Mouse (Mus musculus) WW6 (cell line): ENCODE data around the gene Ajap1.

Source experiments
- DNase-seq: peaks from one replicate; pipeline ENCODE4 v3.0.0-alpha.2; 2013; ENCODE audit warnings: low read depth, low spot score

Gene Ajap1

GRCm38 (mm10) chr4:153482459-153483338 lies at the start of gene Ajap1:
Gene Ajap1 (minus strand): TSS chr4:153482811.
- no peak for DNase-seq

- no peak for DNase-seq
Measured at GRCm38 (mm10) chr4:153530536-153530935, 47.9 kb upstream of the Ajap1 start.

- DNase-seq, result no peak
Measured at GRCm38 (mm10) chr4:153521601-153522000, 39.0 kb upstream of the Ajap1 start.

DNA sequence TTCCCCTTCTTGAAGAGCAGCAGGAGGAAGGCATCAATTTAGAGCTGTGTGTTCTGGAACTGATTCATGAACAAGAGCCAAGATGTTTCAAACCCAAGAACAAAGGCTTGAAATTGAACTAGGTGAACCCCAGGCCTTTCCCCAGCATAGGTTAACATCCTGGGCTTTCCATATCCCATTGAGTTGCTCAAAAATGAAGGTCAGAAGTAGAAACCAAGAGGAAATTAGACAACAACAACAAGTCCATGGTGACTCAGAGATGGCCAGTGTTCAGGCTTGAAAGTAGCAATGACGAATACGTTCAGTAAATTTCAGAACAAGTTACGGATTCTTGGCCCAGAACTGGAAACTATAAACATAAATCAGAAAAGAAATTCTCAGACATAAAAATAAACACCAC lies 37.3 kb upstream of the Ajap1 start:
- DNase-seq, result no peak

- no peak for DNase-seq
Measured at GRCm38 (mm10) chr4:153519289-153519688, 36.7 kb upstream of the Ajap1 start.

- no peak for DNase-seq
Measured at GRCm38 (mm10) chr4:153515786-153516185, 33.2 kb upstream of the Ajap1 start.

- no peak for DNase-seq
Measured at GRCm38 (mm10) chr4:153514071-153514470, 31.5 kb upstream of the Ajap1 start.

GRCm38 (mm10) chr4:153511530-153511929 lies 28.9 kb upstream of the Ajap1 start:
- no peak for DNase-seq

DNA sequence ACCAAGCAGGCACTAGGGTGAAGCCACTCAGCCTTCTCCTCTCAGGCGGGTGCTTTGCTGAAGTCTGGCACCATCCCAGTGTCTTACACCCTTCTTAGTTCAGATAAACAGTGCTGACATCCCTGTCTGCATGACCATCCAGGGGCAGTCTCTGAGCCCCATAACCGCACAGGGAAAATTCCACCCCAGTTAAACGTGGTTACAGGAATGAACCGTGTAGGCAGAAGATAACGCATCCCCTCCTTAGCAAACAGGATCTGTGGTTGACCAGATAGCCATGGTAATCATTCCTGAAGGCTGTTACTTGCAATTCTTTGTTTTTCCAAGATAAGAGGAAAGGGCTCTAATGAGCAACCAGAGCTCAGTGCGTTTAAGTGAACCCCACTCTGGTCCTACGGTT lies 19.3 kb upstream of the Ajap1 start:
- no peak for DNase-seq

DNA sequence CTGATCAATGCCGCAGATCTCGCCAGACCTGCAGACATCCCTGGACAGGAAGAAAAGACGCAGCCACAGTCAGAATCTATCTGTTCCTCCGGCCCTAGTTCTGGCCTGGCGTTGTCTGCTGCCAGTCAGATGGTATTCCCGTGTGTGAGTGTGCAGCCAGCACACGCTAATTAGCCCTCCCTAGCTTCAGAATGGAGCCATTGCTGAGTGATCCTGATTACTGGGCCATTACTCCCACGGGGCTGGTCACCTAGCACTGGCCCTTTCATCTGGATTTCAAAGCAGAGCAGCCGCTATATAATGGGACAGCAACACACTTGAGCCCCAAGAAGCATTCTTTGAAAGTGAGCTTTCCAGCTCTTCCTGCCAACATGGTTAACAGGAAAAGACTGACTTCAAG lies 9.8 kb upstream of the Ajap1 start:
- no peak for DNase-seq

DNA sequence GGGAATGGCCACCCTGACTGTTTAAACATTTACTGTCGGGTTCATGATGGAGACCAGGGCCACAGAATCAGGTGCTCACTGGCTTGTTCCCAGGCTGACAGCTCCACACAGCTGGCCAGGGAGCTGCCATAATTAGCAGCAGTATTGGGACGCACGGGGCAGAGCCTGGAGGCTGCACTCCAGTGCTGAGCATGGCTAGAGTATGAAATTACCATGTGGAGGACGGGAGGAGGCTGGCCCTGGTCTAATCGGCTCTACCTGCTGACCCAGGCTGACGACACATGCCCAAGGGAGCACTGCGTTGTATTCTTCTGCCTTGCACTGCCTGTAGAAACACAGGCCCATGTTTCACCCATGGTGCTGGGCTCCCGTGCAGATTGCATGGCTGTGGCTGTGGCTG lies 6.5 kb upstream of the Ajap1 start:
- no peak for DNase-seq

- DNase-seq, result no peak
Measured at GRCm38 (mm10) chr4:153485913-153486312, 3.3 kb upstream of the Ajap1 start.

- no peak for DNase-seq
Measured at GRCm38 (mm10) chr4:153484392-153484791, 1.8 kb upstream of the Ajap1 start.

- DNase-seq, result no peak
Measured at GRCm38 (mm10) chr4:153481361-153482234, 1.0 kb downstream of the Ajap1 start.

GRCm38 (mm10) chr4:153480551-153481262 lies 1.9 kb downstream of the Ajap1 start:
- no peak for DNase-seq

DNA sequence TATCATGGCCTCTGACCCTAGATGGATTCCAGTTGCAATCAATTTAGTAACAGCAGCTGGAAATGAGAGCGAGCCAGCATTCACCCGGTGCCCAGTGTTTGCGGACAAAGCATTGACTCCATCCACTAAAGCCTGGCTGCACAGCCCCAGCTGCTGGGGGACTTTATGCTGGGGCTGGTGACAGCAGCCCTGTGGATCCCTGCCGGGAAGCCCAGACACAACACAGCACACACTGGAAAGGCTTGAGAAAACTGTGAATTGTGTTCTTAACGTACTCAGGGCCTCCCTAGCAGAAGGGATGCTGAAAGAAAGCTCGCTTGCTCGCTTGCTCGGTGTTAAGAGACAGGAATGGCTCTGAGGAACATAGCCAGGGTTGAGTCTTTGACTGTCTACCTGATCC lies 3.5 kb downstream of the Ajap1 start:
- DNase-seq, result no peak

- DNase-seq, result no peak
Measured at GRCm38 (mm10) chr4:153473480-153474252, 8.9 kb downstream of the Ajap1 start.

DNA sequence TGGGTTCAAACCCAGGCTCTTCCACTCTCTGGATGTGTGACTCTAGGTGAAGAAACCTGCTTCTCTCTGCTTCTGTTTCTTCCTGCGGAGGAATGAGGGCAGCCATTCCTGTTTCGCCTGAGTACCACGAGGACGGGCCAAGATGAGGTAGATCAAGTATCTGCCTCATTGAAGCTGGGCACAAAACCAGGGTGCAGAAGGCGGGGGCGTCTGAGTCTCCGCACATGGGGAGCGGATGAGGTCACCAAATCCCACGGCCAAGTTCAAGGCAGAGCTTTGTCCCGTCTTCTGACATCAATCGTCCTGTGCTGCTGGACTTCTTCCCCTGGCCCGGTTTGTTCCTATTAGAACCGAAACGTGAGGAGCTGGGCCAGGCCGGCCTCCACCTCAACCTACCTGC lies 12.9 kb downstream of the Ajap1 start:
- DNase-seq, result no peak

DNA sequence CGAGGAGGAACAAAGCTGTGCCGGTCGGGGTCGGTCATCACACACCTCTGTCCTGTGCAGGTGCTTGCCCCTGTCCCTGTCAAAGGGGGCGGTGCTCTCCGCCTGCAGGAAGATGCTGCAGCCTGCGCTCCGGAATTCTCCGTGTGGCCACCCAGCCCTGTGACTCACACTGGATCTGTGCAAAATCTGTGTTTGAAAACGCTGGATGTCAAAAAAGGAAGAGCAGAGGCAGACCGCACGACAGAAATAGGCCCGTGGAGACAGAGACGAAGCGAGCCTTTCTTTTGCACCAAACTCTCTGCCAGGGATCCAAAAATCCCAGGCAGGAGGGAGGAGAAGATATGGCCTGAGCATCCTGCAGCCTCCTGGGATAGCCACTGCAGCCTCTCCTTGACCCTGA lies 22.7 kb downstream of the Ajap1 start:
- DNase-seq, result no peak

- DNase-seq, result no peak
Measured at GRCm38 (mm10) chr4:153459503-153459902, 23.1 kb downstream of the Ajap1 start.

DNA sequence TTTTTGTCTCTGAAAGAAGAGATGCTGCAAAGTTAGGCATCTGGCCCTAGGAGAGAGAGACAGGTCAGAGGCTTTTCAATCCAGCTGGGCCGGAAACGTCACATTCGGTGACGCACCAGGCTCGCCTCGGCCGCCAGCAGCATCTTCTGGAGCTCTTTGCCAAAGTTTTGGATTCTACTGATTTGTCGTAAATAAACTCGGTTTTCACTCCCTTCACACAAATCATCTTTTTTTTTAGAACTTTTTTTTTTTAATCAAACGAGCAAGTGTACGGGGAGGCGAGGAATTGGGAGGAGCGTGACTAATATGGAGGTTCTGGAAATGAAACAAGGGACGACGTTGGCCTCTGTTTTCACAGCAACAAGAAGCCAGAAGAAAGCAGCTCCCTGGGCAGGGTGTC lies 23.8 kb downstream of the Ajap1 start:
- no peak for DNase-seq
